Mouse (Mus musculus) retina, adult 2 months (tissue): ENCODE results near the gene 1700021F07Rik.

Source experiments
- DNase-seq: peaks from one replicate; pipeline ENCODE4 v3.0.0-alpha.2; 2012; ENCODE audit warnings: low read depth, low spot score

The 1700021F07Rik gene

DNA sequence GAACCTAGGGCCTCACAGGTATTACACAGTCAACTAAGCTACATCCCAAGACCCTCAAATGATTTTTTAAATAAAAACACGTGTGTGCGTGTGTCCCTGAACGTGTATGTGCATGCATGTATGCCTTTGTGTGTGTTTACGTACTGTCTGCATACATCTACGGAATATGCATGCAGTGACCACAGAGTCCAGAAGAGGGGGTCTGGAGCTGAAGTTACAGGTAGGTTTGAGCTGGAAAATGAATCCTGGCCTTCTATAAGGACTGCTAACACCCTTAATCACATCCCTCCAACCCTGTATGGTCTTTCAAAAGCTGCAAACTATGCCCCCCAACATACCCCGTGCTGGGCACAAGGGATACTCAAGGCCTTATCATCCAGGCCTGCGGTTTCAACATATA is 41.0 kb downstream of the 1700021F07Rik start:
- DNase-seq: no peak

DNA sequence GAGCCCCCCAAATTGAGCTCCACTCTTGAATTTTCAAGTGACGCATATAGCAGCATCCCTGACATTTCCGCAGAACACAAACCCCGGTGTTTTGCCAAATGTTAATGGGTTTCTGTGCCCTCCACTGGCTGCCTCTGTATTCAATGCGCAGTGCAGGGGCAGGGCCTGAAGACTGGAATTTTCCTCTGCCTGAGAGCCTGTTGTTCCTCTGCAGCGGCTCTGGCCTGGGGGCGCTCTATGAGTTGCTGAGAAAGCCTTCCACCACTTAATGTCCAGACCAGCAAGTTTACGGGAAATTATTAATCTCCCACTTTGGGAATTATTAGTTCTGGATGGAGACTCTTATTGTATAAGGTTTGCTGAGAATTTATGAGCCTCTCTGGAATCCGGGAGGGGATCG is 41.8 kb downstream of the 1700021F07Rik start:
- no peak for DNase-seq
